Mouse (Mus musculus): ENCODE measurements around the gene Kntc1. TPM values are rescaled to one million over a fixed set of nuclear protein-coding genes. Genes with fewer than 3 reads are reported as not detected.
A peak's percentile ranks its signal among the peaks of the same experiment; 100 is the strongest.
"Not testable (repeated sequence)": the region's sequence is repeated elsewhere in the genome, so short reads cannot be mapped to it uniquely, and the experiment has no call there.

Kntc1 gene
- polyA plus RNA-seq, 1 experiment from 2014 or later, result 19.9 TPM

GRCm38 (mm10) chr5:123746253-123746652, 3.3 kb upstream of the Kntc1 start:
- H3K9me3 ChIP-seq (replicated peaks), result no peaks in the 10 kb centered on the region
- peak overlapping the region; percentile 1; the same call in 1 of the 2 replicates for H3K9ac ChIP-seq
- peak overlapping the region; percentile 72 for H3K4me3 ChIP-seq (replicated peaks)
- peak overlapping the region; percentile 72 for H3K4me2 ChIP-seq
- ATAC-seq (ENCODE audit: insufficient read depth), result no peak
- no peaks in the 10 kb centered on the region for H3K27me3 ChIP-seq
- H3K36me3 ChIP-seq (replicated peaks), result peaks cover 49% of the 10 kb centered on the region
- H3K27ac ChIP-seq (replicated peaks), result no peak overlapping the region
- peaks cover 36% of the 10 kb centered on the region for H3K4me1 ChIP-seq (replicated peaks)

GRCm38 (mm10) chr5:123747604-123748003, 1.9 kb upstream of the Kntc1 start:
- peak overlapping the region; percentile 30; the same call in 1 of the 2 replicates for H3K27ac ChIP-seq (replicated peaks)
- H3K36me3 ChIP-seq (replicated peaks), result peaks cover 45% of the 10 kb centered on the region
- ATAC-seq (ENCODE audit: insufficient read depth), result no peak
- WGBS (ENCODE audit: insufficient replicate concordance), result 24% methylated on average over 7 of the region's 7 CpGs
- peak overlapping the region; percentile 72 for H3K4me2 ChIP-seq
- H3K9me3 ChIP-seq (replicated peaks), result no peaks in the 10 kb centered on the region
- H3K4me3 ChIP-seq (replicated peaks), result peak overlapping the region; percentile 72
- H3K4me1 ChIP-seq (replicated peaks), result peaks cover 49% of the 10 kb centered on the region
- H3K27me3 ChIP-seq, result no peaks in the 10 kb centered on the region
- H3K9ac ChIP-seq, result peak overlapping the region; percentile 48

GRCm38 (mm10) chr5:123748339-123749064, 1.0 kb upstream of the Kntc1 start:
- under 1% methylated on average over 18 of the region's 18 CpGs for WGBS (ENCODE audit: insufficient replicate concordance)
- ATAC-seq (ENCODE audit: insufficient read depth), result peak; percentile 4
- Histone ChIP-seq H3K27me3 (no peaks in the 10 kb centered on the region), H3K4me1 (replicated peaks) (peaks cover 52% of the 10 kb centered on the region), H3K4me3 (replicated peaks) (peak overlapping the region; percentile 72), H3K4me2 (peak overlapping the region; percentile 72), H3K9me3 (replicated peaks) (no peaks in the 10 kb centered on the region), H3K9ac (peak overlapping the region; percentile 76), H3K27ac (replicated peaks) (peak overlapping the region; percentile 99), H3K36me3 (replicated peaks) (peaks cover 43% of the 10 kb centered on the region)

GRCm38 (mm10) chr5:123765506-123765905, 16.0 kb downstream of the Kntc1 start:
- Histone ChIP-seq H3K36me3 (replicated peaks) (peaks cover 93% of the 10 kb centered on the region), H3K27ac (replicated peaks) (no peak overlapping the region), H3K9ac (no peak overlapping the region), H3K9me3 (replicated peaks) (no peaks in the 10 kb centered on the region), H3K27me3 (no peaks in the 10 kb centered on the region), H3K4me2 (no peak overlapping the region), H3K4me3 (replicated peaks) (no peak overlapping the region), H3K4me1 (replicated peaks) (no peaks in the 10 kb centered on the region)
- ATAC-seq (ENCODE audit: insufficient read depth), result no peak
- WGBS (ENCODE audit: insufficient replicate concordance), result 79% methylated on average over 11 of the region's 11 CpGs

- not testable (repeated sequence) for H3K27ac ChIP-seq (replicated peaks); H3K4me3 ChIP-seq (replicated peaks); H3K9ac ChIP-seq; H3K4me1 ChIP-seq (replicated peaks); H3K9me3 ChIP-seq (replicated peaks); H3K27me3 ChIP-seq; ATAC-seq (ENCODE audit: insufficient read depth); H3K4me2 ChIP-seq
- WGBS (ENCODE audit: insufficient replicate concordance), result 91% methylated on average over 11 of the region's 11 CpGs
- H3K36me3 ChIP-seq (replicated peaks), result peaks cover 94% of the 10 kb centered on the region
Measured at GRCm38 (mm10) chr5:123766455-123766854, 16.9 kb downstream of the Kntc1 start.

GRCm38 (mm10) chr5:123773441-123773840, 23.9 kb downstream of the Kntc1 start:
- H3K9me3 ChIP-seq (replicated peaks), result no peaks in the 10 kb centered on the region
- H3K9ac ChIP-seq, result no peak overlapping the region
- H3K4me1 ChIP-seq (replicated peaks), result no peaks in the 10 kb centered on the region
- H3K4me2 ChIP-seq, result no peak overlapping the region
- H3K27me3 ChIP-seq, result no peaks in the 10 kb centered on the region
- no peak overlapping the region for H3K27ac ChIP-seq (replicated peaks)
- H3K36me3 ChIP-seq (replicated peaks), result peaks cover 99% of the 10 kb centered on the region
- H3K4me3 ChIP-seq (replicated peaks), result no peak overlapping the region
- WGBS (ENCODE audit: insufficient replicate concordance), result 78% methylated on average over 9 of the region's 9 CpGs
- no peak for ATAC-seq (ENCODE audit: insufficient read depth)

GRCm38 (mm10) chr5:123780716-123781115, 31.2 kb downstream of the Kntc1 start:
- ATAC-seq (ENCODE audit: insufficient read depth), result no peak
- Histone ChIP-seq H3K4me3 (replicated peaks) (no peak overlapping the region), H3K27ac (replicated peaks) (no peak overlapping the region), H3K36me3 (replicated peaks) (peaks cover 99% of the 10 kb centered on the region), H3K4me2 (no peak overlapping the region), H3K9me3 (replicated peaks) (no peaks in the 10 kb centered on the region), H3K4me1 (replicated peaks) (no peaks in the 10 kb centered on the region), H3K27me3 (no peaks in the 10 kb centered on the region), H3K9ac (no peak overlapping the region)
- 84% methylated on average over 8 of the region's 8 CpGs for WGBS (ENCODE audit: insufficient replicate concordance)

GRCm38 (mm10) chr5:123781864-123782263, 32.3 kb downstream of the Kntc1 start:
- Histone ChIP-seq H3K4me3 (replicated peaks) (no peak overlapping the region), H3K9me3 (replicated peaks) (no peaks in the 10 kb centered on the region), H3K9ac (no peak overlapping the region), H3K4me1 (replicated peaks) (no peaks in the 10 kb centered on the region), H3K27ac (replicated peaks) (no peak overlapping the region), H3K4me2 (no peak overlapping the region), H3K36me3 (replicated peaks) (peaks cover 99% of the 10 kb centered on the region), H3K27me3 (no peaks in the 10 kb centered on the region)
- no peak for ATAC-seq (ENCODE audit: insufficient read depth)
- WGBS (ENCODE audit: insufficient replicate concordance), result 83% methylated on average over 4 of the region's 4 CpGs

- Histone ChIP-seq H3K4me3 (replicated peaks) (no peak overlapping the region), H3K27ac (replicated peaks) (no peak overlapping the region), H3K9me3 (replicated peaks) (no peaks in the 10 kb centered on the region), H3K9ac (no peak overlapping the region), H3K27me3 (no peaks in the 10 kb centered on the region), H3K4me1 (replicated peaks) (no peaks in the 10 kb centered on the region), H3K36me3 (replicated peaks) (peaks cover 97% of the 10 kb centered on the region), H3K4me2 (no peak overlapping the region)
- no peak for ATAC-seq (ENCODE audit: insufficient read depth)
- 86% methylated on average over 7 of the region's 7 CpGs for WGBS (ENCODE audit: insufficient replicate concordance)
Measured at GRCm38 (mm10) chr5:123788976-123789375, 39.5 kb downstream of the Kntc1 start.

GRCm38 (mm10) chr5:123793081-123793480, 43.6 kb downstream of the Kntc1 start:
- no peak overlapping the region for H3K9ac ChIP-seq
- H3K4me2 ChIP-seq, result no peak overlapping the region
- H3K9me3 ChIP-seq (replicated peaks), result no peaks in the 10 kb centered on the region
- no peak overlapping the region for H3K27ac ChIP-seq (replicated peaks)
- H3K27me3 ChIP-seq, result no peaks in the 10 kb centered on the region
- peaks cover 97% of the 10 kb centered on the region for H3K36me3 ChIP-seq (replicated peaks)
- ATAC-seq (ENCODE audit: insufficient read depth), result no peak
- no peaks in the 10 kb centered on the region for H3K4me1 ChIP-seq (replicated peaks)
- WGBS (ENCODE audit: insufficient replicate concordance), result 69% methylated on average over 2 of the region's 2 CpGs
- no peak overlapping the region for H3K4me3 ChIP-seq (replicated peaks)

- Histone ChIP-seq H3K27me3 (no peaks in the 10 kb centered on the region), H3K4me1 (replicated peaks) (no peaks in the 10 kb centered on the region), H3K9me3 (replicated peaks) (no peaks in the 10 kb centered on the region), H3K27ac (replicated peaks) (no peak overlapping the region), H3K36me3 (replicated peaks) (peaks cover 95% of the 10 kb centered on the region), H3K4me2 (no peak overlapping the region), H3K4me3 (replicated peaks) (no peak overlapping the region), H3K9ac (no peak overlapping the region)
- 90% methylated on average over 11 of the region's 11 CpGs for WGBS (ENCODE audit: insufficient replicate concordance)
- ATAC-seq (ENCODE audit: insufficient read depth), result no peak
Measured at GRCm38 (mm10) chr5:123806334-123806733, 56.8 kb downstream of the Kntc1 start.

GRCm38 (mm10) chr5:123808541-123808940, 59.0 kb downstream of the Kntc1 start:
- Histone ChIP-seq H3K4me3 (replicated peaks) (no peak overlapping the region), H3K4me2 (no peak overlapping the region), H3K27me3 (no peaks in the 10 kb centered on the region), H3K36me3 (replicated peaks) (peaks cover 94% of the 10 kb centered on the region), H3K9ac (no peak overlapping the region), H3K4me1 (replicated peaks) (no peaks in the 10 kb centered on the region), H3K9me3 (replicated peaks) (no peaks in the 10 kb centered on the region), H3K27ac (replicated peaks) (no peak overlapping the region)
- ATAC-seq (ENCODE audit: insufficient read depth), result no peak
- WGBS (ENCODE audit: insufficient replicate concordance), result 85% methylated on average over 5 of the region's 5 CpGs

Measured in liver, embryonic 15.5 days (tissue).